Mouse (Mus musculus) granulocyte monocyte progenitor cell, adult 5-6 weeks (primary cell): Measurements from ENCODE around the gene Timm23. TPM values are rescaled to one million over a fixed set of nuclear protein-coding genes. Genes with fewer than 3 reads are reported as not detected.

ENCODE experiments used
- ATAC-seq: replicated peaks from 2 replicates; pipeline ENCODE4 v1.8.0; 2016; ENCODE audit warnings: mild to moderate bottlenecking, moderate TSS enrichment, inconsistent platforms; ENCODE audit not compliant: poor library complexity, severe bottlenecking
- total RNA-seq, 2 experiments: library from RNA; stranded (forward) in 1 of 2; stranded (reverse) in 1 of 2; fragments of 200-712, 200-1000 nt in 1 of 2; fragments of >200 nt in 1 of 2; fragmentation: Nextera tagmentation in 1 of 2; gene quantifications; 2 replicates each; pipeline ENCODE4 v1.2.3; 2014 to 2017

Timm23 gene
- total RNA-seq, 2 experiments from 2014 or later, result 156 to 202 TPM

- no peak for ATAC-seq
Measured at GRCm38 (mm10) chr14:32166062-32166441, 35.6 kb downstream of the Timm23 start.

- ATAC-seq, result peak; percentile 81
Measured at GRCm38 (mm10) chr14:32165278-32166061, 36.2 kb downstream of the Timm23 start.

DNA sequence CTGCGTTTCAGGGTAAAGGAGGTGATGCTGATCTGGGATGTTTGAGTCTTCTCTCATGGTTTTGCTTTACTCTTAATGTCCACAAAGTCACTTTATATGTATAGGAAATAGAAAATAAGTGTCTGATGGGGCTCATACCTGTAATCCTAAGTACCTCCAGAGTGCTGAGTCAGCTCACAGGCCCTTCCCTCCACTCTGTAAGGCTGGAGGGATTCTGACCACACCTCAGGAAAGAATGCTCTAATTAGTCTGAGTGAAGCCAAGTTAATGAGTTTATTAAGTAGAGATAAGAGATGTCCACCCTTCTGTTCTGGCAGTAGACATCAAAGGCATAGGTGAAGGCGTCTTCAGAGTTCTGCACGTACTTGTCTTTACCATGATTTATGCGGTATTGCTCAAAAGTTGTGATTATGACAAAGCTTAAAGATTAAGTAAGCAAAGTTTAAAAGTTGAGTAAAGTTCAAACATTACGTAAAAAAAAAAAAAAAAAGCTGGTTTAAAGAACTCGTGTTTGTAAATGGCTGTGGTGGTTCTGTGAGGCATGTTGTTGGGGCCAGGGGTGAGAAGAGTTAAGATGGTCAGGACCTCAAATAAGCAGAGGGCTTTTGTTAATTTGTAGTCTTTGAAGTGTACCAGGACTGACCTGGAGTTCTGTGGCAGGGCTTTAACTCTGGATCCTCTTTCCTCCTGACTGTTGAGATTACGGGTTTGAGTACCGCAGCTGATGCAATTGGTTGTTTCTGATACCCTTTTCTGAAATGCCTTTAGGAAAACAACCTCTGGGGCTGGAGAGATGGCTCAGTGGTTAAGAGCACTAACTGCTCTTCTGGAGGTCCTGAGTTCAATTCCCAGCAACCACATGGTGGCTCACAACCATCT is 37.3 kb downstream of the Timm23 start:
- peak; percentile 0; the same call in 1 of the 2 replicates for ATAC-seq

DNA sequence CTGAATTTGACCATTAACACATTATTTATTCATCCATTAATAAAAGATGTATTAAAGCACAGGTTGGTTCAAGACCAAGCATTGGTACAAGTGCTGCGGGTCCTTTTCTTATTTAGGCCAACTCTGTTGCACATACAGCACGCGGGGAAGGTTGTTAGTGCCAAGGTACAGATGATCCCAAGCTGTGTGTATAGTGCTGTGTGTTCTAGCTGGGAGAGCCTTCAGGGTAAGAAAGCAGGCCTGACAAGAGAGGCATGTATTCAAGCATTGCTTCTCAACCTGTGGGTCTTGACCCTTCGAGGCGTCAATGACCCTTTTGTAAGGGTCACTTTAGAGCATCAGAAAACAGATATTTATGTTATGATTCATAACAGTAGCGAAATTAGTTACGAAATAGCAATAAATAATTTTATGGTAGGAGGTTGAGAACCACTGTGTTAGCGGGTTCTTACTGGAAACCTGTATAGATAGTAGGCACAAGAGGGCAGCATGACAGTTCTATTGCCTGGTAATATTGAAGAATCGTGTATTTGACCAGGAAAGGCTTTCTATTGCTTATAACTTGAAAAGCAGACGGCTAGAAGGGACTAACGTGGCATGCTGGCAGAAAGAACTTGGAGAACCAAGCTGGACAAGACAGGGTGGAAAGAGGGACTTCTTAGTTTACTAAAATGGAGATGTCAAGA is 38.4 kb downstream of the Timm23 start:
- no peak for ATAC-seq

- ATAC-seq, result no peak
Measured at GRCm38 (mm10) chr14:32162231-32162630, 39.5 kb downstream of the Timm23 start.

- ATAC-seq, result no peak
Measured at GRCm38 (mm10) chr14:32161090-32161885, 40.4 kb downstream of the Timm23 start.

- ATAC-seq, result no peak
Measured at GRCm38 (mm10) chr14:32160563-32160962, 41.1 kb downstream of the Timm23 start.

DNA sequence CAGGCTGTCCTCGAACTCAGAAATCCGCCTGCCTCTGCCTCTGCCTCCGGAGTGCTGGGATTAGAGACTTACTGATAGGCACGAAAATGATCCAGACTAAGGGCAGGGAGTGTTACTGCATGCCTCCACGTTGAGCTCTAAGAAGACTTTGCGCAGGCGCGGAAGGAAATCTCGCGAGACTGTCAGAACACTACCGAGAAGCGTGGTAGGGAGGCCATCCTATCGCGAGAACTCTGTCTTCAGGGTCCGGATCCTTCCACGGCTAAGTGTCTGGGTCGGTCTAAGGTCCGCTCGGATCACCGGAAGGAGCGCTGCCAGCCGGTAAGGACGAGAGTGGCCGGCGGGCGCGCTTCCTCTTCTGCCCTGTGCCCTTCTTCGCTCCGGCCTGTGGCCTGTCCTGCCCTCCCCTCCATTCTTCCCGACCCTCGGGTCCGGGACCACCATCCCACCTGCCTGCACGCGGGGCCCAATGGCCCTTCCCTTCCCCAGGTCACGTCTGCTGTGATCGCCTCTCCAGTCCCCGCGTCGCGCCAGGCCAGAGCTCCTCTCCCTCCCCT is 41.9 kb downstream of the Timm23 start, which contains the start of gene Ncoa4:
Ncoa4 (plus strand) TSS at position 176 of the 557 bp plus-strand sequence.
- ATAC-seq, result peak; percentile 89

- peak; percentile 43 for ATAC-seq
Measured at GRCm38 (mm10) chr14:32159150-32159670, 42.5 kb downstream of the Timm23 start.

GRCm38 (mm10) chr14:32154758-32155157 is 46.9 kb downstream of the Timm23 start:
- peak; percentile 71 for ATAC-seq

DNA sequence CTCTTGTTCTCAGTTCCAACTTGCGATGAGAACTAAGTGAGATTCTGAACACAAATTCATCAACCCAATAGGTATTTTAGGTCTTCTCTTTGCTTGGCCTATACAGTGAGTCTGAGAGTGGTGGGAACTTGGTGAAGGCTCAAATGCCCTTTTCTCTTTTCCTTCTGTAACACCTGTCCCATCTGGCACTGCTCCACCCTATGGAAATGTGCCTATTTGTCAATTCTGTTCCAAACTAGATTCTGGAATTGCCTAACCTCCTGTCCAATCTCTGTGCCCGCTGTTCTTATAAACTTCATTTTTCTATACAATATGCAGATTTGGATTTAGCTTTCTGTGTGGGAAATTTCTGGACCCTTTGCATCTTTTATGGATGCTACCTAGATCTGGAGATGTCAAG is 48.5 kb downstream of the Timm23 start:
- no peak for ATAC-seq

GRCm38 (mm10) chr14:32152243-32152965 is 49.3 kb downstream of the Timm23 start:
- peak; percentile 53 for ATAC-seq

- ATAC-seq, result no peak
Measured at GRCm38 (mm10) chr14:32150872-32151271, 50.8 kb downstream of the Timm23 start.

GRCm38 (mm10) chr14:32146578-32146977 is 55.1 kb downstream of the Timm23 start:
- no peak for ATAC-seq

- ATAC-seq, result no peak
Measured at GRCm38 (mm10) chr14:32145809-32146511, 55.7 kb downstream of the Timm23 start.

- no peak for ATAC-seq
Measured at GRCm38 (mm10) chr14:32145401-32145800, 56.3 kb downstream of the Timm23 start.

- ATAC-seq, result no peak
Measured at GRCm38 (mm10) chr14:32144734-32145133, 57.0 kb downstream of the Timm23 start.

GRCm38 (mm10) chr14:32141723-32142122 is 60.0 kb downstream of the Timm23 start, which contains the start of gene Msmb:
Gene Msmb (plus strand): TSS chr14:32142023.
- ATAC-seq, result no peak
